Comparison of ENCODE assay signal across 8 mouse cellular contexts in the genomic region with DNA sequence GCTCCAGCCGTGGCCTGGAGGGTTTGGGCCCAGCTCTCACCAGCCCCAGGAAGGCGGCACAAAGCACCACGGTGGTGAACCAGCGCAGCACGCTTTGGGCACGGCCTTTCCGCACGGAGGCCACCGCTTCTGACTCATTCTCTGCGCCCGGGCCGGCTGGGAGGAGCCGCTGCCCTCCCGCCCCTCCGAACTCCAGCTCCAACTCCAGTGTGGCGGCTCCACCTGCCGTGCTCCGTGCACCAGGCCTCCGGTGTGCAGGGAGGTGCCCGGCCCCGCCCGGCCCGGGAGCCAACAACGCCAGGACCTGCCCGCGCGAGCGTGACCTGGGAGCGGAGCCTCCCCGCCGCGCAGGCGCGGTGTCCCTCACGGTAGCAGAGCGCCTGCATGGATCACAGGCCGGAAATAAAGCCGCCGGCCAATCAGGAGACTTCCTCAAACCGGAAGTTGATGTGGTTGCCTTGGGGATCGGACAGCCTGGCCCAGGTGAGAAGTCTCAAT. TPM values are rescaled to one million over a fixed set of nuclear protein-coding genes. Genes with fewer than 3 reads are reported as not detected.
DNase-seq lines count a peak whose midpoint lies in the region; ATAC-seq lines count a peak whose summit lies in the region.

A gene (minus strand): TSS at position 365 of the 498 bp plus-strand sequence.

- no peaks in the 10 kb centered on the region for H3K9me3 ChIP-seq in lung, embryonic 16.5 days (ENCODE audit: control insufficient read depth, low read length)

- H3K27me3 ChIP-seq in lung, embryonic 16.5 days (ENCODE audit: control insufficient read depth, insufficient read depth, low read depth, low read length) = no peaks in the 10 kb centered on the region

- H3K9ac ChIP-seq in lung, embryonic 16.5 days (ENCODE audit: low read length) = peak within 1 kb of the TSS; percentile 91

- H3K4me1 ChIP-seq in lung, embryonic 16.5 days (replicated peaks; ENCODE audit: control insufficient read depth, insufficient read depth, low read length) = peaks cover 5% of the 10 kb centered on the region

- peak within 1 kb of the TSS; percentile 78 for H3K4me3 ChIP-seq in lung, embryonic 16.5 days (ENCODE audit: low read length)

- peak; percentile 80 to 85 for ATAC-seq in hematopoietic stem cell, adult 5-6 weeks (replicated peaks in 1 of 2; ENCODE audit: insufficient read depth in 1 of 2, low FRiP score in 2 of 2, low TSS enrichment in 1 of 2, low read depth in 1 of 2, poor library complexity in 2 of 2, severe bottlenecking in 2 of 2)
- ATAC-seq in lung, embryonic 16.5 days (ENCODE audit: low read depth) = peak; percentile 98

- peak within 1 kb of the TSS; percentile 85 for H3K27ac ChIP-seq in lung, embryonic 16.5 days (ENCODE audit: low read length)

- peak; percentile 80 for DNase-seq in MEL-GATA-1-ER (ENCODE audit: extremely low read depth, low read depth)
- peak; percentile 81 for DNase-seq in cerebellum, adult 8-10 months
- DNase-seq in forelimb bud, embryonic 11.5 days (ENCODE audit: low read depth, low spot score) = peak; percentile 90
- peak; percentile 59 for DNase-seq in layer of hippocampus, adult 9-10 months (ENCODE audit: low spot score)
- peak; percentile 56 for DNase-seq in ovary, postnatal 10 days (ENCODE audit: low spot score)
- peak; percentile 72 to 75 for DNase-seq in thymus, postnatal 10 days (ENCODE audit: low spot score in 2 of 2)

- H3K36me3 ChIP-seq in lung, embryonic 16.5 days (ENCODE audit: control insufficient read depth, insufficient read depth, low read length) = no peaks in the 10 kb centered on the region

- peak within 1 kb of the TSS; percentile 94 for H3K4me2 ChIP-seq in lung, embryonic 16.5 days (ENCODE audit: low read depth, low read length)

- WGBS in lung, embryonic 16.5 days = under 1% methylated on average over 41 of the region's 41 CpGs

RNA-seq across cellular contexts. Expression of the gene that starts here (rescaled TPM):
- total RNA-seq in hematopoietic stem cell, adult 5-6 weeks (2017) = 7.7 and 7.9 TPM in 2 replicates
- 4.4 and 4.6 TPM in 2 replicates for polyA plus RNA-seq in lung, embryonic 16.5 days (2015; fragmentation: Nextera tagmentation; extraction: Ambion mirVana)

Comparison
In these comparisons a context has a peak if more than half of its experiments do, and no peak if none do; other contexts are left out.
1. Peak in every context shown above with its lines: DNase-seq, ATAC-seq, H3K4me3 ChIP-seq and H3K27ac ChIP-seq.